Mouse (Mus musculus): ENCODE data around the gene Olfr5. TPM values are rescaled to one million over a fixed set of nuclear protein-coding genes. Genes with fewer than 3 reads are reported as not detected.

Gene Olfr5
- polyA plus RNA-seq, 1 experiment from 2014 or later: not detected

- no peaks in the 10 kb centered on the region for H3K27me3 ChIP-seq
- no peak for ATAC-seq
- 78% methylated on average over 3 of the region's 3 CpGs for WGBS
Observed at GRCm38 (mm10) chr7:6438388-6438787, 48.4 kb downstream of the Olfr5 start, which contains the start of gene Olfr1344. Olfr1344 (plus strand) TSS chr7:6438688.

GRCm38 (mm10) chr7:6430342-6430741, 56.4 kb downstream of the Olfr5 start:
- Histone ChIP-seq H3K36me3 (ENCODE audit: poor library complexity, severe bottlenecking) (no peaks in the 10 kb centered on the region), H3K4me3 (no peak overlapping the region), H3K4me2 (no peak overlapping the region), H3K9me3 (replicated peaks) (0 out of 2 replicates have a peak, but pooled peaks cover 6% of the 10 kb centered on the region), H3K27me3 (no peaks in the 10 kb centered on the region), H3K4me1 (peaks cover 6% of the 10 kb centered on the region), H3K9ac (no peak overlapping the region), H3K27ac (no peak overlapping the region)
- WGBS: 46% methylated on average over 2 of the region's 2 CpGs
- no peak for ATAC-seq

More at GRCm38 (mm10) chr7:6438388-6438787, 48.4 kb downstream of the Olfr5 start, which contains the start of gene Olfr1344:
- H3K4me2 ChIP-seq: no peak within 1 kb of the TSS
- H3K27ac ChIP-seq: no peak within 1 kb of the TSS
- H3K4me3 ChIP-seq: no peak within 1 kb of the TSS
- no peaks in the 10 kb centered on the region for H3K36me3 ChIP-seq (ENCODE audit: poor library complexity, severe bottlenecking)
- no peak within 1 kb of the TSS for H3K9ac ChIP-seq
- H3K9me3 ChIP-seq (replicated peaks): 0 out of 2 replicates have a peak, but pooled peaks cover 3% of the 10 kb centered on the region
- H3K4me1 ChIP-seq: peaks cover 12% of the 10 kb centered on the region

- WGBS: 90% methylated on average over 3 of the region's 3 CpGs
- Histone ChIP-seq H3K27ac (no peak overlapping the region), H3K4me3 (no peak overlapping the region), H3K4me2 (no peak overlapping the region), H3K36me3 (ENCODE audit: poor library complexity, severe bottlenecking) (no peaks in the 10 kb centered on the region), H3K27me3 (no peaks in the 10 kb centered on the region), H3K9ac (no peak overlapping the region), H3K4me1 (no peaks in the 10 kb centered on the region; the same call in 1 of the 2 replicates), H3K9me3 (replicated peaks) (0 out of 2 replicates have a peak, but pooled peaks cover 6% of the 10 kb centered on the region)
- no peak for ATAC-seq
Observed at GRCm38 (mm10) chr7:6429381-6429780, 57.4 kb downstream of the Olfr5 start.

Other genes with a start within 250 kb of the Olfr5 start
- gene Epp13, start 234.2 kb downstream of the Olfr5 start, polyA plus RNA-seq (2015; fragmentation: Nextera tagmentation; extraction: Ambion mirVana): not detected in 2 replicates
- 14.8 and 16.5 TPM in 2 replicates for gene Zfp667, start 200.4 kb downstream of the Olfr5 start, polyA plus RNA-seq (2015; fragmentation: Nextera tagmentation; extraction: Ambion mirVana)
- 9.2 and 9.9 TPM in 2 replicates for gene Zfp583, start 155.7 kb downstream of the Olfr5 start, polyA plus RNA-seq (2015; fragmentation: Nextera tagmentation; extraction: Ambion mirVana)
- 4.1 and 4.9 TPM in 2 replicates for gene Gm3854, start 143.2 kb downstream of the Olfr5 start, polyA plus RNA-seq (2015; fragmentation: Nextera tagmentation; extraction: Ambion mirVana)
- 3.3 TPM in 2 replicates for gene Zfp78, start 123.7 kb downstream of the Olfr5 start, polyA plus RNA-seq (2015; fragmentation: Nextera tagmentation; extraction: Ambion mirVana)
- 12.4 and 13.7 TPM in 2 replicates for gene Zfp28, start 103.6 kb downstream of the Olfr5 start, polyA plus RNA-seq (2015; fragmentation: Nextera tagmentation; extraction: Ambion mirVana)
- 1.4 and 1.6 TPM in 2 replicates for gene Smim17, start 88.2 kb downstream of the Olfr5 start, polyA plus RNA-seq (2015; fragmentation: Nextera tagmentation; extraction: Ambion mirVana)
- gene Gm20715, start 76.7 kb downstream of the Olfr5 start, polyA plus RNA-seq (2015; fragmentation: Nextera tagmentation; extraction: Ambion mirVana): 0.05 TPM in 1 of 2 replicates, not detected in the other
- gene Olfr1344, start 48.3 kb downstream of the Olfr5 start, polyA plus RNA-seq (2015; fragmentation: Nextera tagmentation; extraction: Ambion mirVana): 0.09 TPM in 1 of 2 replicates, not detected in the other
- not detected in 2 replicates for gene Olfr1336, start 30.8 kb downstream of the Olfr5 start, polyA plus RNA-seq (2015; fragmentation: Nextera tagmentation; extraction: Ambion mirVana)
- gene Olfr1346, start 19.8 kb downstream of the Olfr5 start, polyA plus RNA-seq (2015; fragmentation: Nextera tagmentation; extraction: Ambion mirVana): not detected in 2 replicates
- not detected in 2 replicates for gene Olfr1347, start 12.8 kb upstream of the Olfr5 start, polyA plus RNA-seq (2015; fragmentation: Nextera tagmentation; extraction: Ambion mirVana)
- not detected in 2 replicates for gene Olfr1348, start 21.8 kb upstream of the Olfr5 start, polyA plus RNA-seq (2015; fragmentation: Nextera tagmentation; extraction: Ambion mirVana)
- gene Olfr1349, start 36.0 kb upstream of the Olfr5 start, polyA plus RNA-seq (2015; fragmentation: Nextera tagmentation; extraction: Ambion mirVana): not detected in 2 replicates
- not detected in 2 replicates for gene Olfr1350, start 77.9 kb upstream of the Olfr5 start, polyA plus RNA-seq (2015; fragmentation: Nextera tagmentation; extraction: Ambion mirVana)
- gene Zim1, start 209.5 kb upstream of the Olfr5 start, polyA plus RNA-seq (2015; fragmentation: Nextera tagmentation; extraction: Ambion mirVana): 0.84 and 1.3 TPM in 2 replicates
- gene Peg3, start 243.5 kb upstream of the Olfr5 start, polyA plus RNA-seq (2015; fragmentation: Nextera tagmentation; extraction: Ambion mirVana): 58.7 and 69.5 TPM in 2 replicates
- 21.8 and 23.2 TPM in 2 replicates for gene Usp29, start 243.6 kb upstream of the Olfr5 start, polyA plus RNA-seq (2015; fragmentation: Nextera tagmentation; extraction: Ambion mirVana)

Data from forebrain, embryonic 13.5 days (tissue).